Mouse (Mus musculus): ENCODE measurements around the gene Slc4a3.
A peak's percentile ranks its signal among the peaks of the same experiment; 100 is the strongest.

Slc4a3 gene

GRCm38 (mm10) chr1:75545965-75546956, at the start of gene Slc4a3:
TSS of gene Slc4a3 (plus strand) at chr1:75546266.
- peak; percentile 75 to 83 for DNase-seq

GRCm38 (mm10) chr1:75498897-75499296, 47.2 kb upstream of the Slc4a3 start:
- DNase-seq, result no peak

DNA sequence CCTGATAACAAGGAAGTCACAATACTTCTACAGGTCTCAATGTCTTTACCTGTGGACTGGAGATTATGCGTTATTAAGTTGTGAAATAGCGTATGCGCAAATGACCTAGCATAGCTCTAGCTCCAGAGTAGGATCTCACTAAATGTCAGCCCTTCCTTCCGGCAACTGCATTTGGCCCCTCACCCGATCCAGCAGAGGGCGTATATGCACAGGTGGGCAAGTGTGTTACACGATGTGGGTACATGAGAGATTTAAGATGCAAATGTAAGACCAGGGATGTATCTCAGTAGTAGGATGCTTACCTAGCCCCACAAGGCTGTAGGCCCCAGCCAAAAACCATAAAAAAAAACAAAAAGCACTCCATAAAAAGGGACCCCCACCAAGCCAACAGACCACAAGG, 46.6 kb upstream of the Slc4a3 start:
- DNase-seq, result no peak

- DNase-seq, result no peak
Measured at GRCm38 (mm10) chr1:75501905-75502304, 44.2 kb upstream of the Slc4a3 start.

DNA sequence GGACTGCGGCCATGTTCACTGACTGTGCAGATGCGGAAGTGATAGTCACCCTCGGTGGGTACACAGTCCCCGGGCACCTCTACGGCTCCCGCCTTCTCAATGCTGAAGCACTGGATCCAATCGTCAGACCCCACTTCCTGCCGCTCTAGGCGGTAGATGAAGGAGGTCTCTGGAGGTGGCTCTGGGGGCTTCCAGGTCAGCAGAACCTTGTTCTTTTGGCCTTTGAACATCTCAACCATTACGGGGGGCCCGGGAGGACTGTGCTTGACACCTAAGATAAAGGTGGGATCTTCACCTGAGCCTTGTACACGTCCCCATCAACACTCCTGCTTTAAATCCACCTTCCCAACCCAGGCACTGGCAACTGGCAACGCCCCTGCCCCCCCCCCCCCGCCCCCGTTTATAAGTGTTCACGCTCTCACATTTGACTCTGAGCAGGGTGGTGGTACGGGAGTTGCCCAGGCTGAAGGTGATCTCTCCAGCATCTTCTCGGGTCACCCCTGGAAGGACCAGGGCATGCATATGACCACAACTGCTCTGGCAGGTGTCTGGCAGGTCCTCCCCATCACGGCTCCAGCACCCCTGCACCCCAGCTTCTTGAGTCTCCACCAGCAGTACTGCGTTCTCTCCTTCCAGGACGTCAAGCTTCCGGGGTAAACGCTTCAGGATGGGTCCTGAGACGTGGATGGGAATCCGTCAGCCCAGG, 43.0 kb upstream of the Slc4a3 start:
- DNase-seq, result no peak

DNA sequence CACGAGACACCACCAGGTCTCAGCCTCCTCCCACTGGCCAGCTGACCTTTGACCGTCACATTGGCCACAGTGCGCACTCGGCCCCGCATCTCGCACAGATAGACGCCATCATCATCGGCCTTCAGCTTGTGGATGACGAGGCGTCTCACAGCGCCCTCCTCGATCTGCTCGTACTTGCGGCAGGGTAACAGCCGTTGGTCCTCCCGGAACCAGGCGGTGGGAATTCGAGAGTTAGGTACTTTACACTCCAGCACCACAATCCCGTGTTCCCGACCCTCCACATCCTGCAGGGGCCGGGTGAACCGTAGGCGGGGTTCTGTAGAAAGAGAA, 42.5 kb upstream of the Slc4a3 start:
- DNase-seq, result no peak

GRCm38 (mm10) chr1:75504256-75505045, 41.6 kb upstream of the Slc4a3 start:
- no peak for DNase-seq

DNA sequence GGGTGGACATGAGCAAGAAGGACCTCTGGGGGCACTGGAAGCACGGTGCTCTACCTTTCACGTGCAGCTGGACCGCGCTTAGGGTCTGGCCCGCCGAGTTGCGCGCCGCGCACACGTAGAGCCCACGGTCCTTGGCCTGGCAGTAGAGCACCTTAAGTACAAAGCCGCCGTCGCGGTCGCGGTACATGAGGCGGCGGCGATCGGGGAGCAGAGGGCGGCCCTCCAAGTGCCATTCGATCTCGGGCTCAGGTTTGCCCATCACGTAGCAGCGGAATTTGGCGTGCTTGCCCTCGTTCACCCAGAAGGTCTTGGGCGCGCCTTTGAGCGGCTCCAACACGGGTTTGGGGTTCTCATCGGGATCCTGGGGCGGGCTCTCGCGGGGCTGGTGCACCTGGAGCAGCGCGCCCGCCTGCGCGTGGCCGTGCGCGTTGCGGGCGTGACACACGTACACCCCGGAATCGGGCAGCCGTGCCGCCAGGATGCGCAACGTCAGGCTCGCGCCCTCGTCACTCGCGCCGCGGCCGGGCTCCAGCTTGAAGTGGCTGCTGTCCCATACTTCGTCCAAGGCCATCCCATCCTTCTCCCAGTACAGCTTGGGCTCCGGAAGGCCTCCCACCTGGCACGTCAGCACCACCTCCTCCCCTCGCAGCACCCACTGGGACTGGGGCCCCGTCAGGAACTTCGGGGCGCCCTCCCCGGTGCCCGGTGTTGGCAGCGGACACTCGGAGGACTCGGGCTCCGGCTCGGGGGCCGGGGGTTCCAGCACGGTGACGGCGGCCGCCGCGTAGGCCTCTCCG, 40.7 kb upstream of the Slc4a3 start:
- peak; percentile 71 to 81 for DNase-seq

GRCm38 (mm10) chr1:75505956-75506831, 39.9 kb upstream of the Slc4a3 start, which contains the start of gene Obsl1:
TSS of gene Obsl1 (minus strand) at chr1:75506452.
- DNase-seq, result peak; percentile 86 to 92

- no peak for DNase-seq
Measured at GRCm38 (mm10) chr1:75507006-75507405, 39.1 kb upstream of the Slc4a3 start, which contains the start of gene Inha. TSS of gene Inha (plus strand) at chr1:75507077.

DNA sequence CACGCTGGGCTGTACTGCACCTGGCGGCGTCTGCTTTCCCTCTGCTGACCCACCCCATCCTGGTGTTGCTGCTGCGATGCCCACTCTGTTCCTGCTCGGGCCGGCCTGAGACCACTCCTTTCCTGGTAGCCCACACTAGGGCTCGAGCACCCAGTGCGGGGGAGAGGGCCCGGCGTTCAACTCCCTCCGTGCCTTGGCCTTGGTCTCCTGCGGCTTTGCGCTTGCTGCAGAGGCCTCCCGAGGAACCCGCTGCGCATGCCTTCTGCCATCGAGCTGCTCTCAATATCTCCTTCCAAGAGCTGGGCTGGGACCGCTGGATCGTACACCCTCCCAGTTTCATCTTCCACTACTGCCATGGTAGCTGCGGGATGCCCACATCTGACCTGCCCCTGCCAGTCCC, 36.5 kb upstream of the Slc4a3 start:
- DNase-seq, result no peak

DNA sequence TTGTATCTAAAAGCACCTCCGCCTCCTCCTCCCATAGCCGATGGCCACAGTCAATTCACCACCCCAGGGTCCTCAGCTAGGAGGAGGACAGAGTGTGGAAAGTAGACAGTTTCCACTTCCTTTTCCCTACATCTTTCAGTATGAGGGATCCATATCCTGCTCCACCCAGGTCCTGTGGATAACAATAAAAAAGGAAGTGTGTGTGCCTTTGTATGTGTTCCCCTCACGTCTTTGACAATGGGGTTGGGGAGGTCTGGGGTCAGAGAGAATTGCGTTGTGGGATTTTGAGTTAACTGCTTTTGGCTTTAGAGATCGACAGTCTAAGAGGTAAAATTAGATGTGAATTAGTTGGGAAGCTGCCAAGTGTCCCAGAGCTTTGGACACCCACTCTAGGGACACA, 35.9 kb upstream of the Slc4a3 start:
- DNase-seq, result no peak

- DNase-seq, result peak in 1 of 2 experiments; percentile 46
Measured at GRCm38 (mm10) chr1:75511437-75512210, 34.4 kb upstream of the Slc4a3 start.

DNA sequence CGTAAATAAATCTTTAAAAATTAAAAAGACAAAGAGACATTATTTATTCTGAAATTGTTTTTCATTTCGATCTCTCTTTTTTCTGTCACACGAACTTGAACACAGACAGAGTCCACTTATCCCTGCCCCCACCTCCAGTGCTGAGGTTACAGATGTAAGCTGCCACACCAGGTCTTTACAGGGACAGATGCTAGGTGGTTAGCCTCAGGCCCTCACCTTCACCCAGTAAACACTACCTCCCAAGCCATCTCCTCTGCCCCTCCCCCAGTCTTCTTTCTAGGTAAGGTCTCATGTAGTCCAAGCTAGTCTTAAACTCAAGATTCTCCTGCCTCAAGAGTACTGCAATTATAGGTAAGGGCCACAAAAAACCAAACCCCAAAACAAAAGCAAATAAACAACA, 33.5 kb upstream of the Slc4a3 start:
- DNase-seq, result no peak

DNA sequence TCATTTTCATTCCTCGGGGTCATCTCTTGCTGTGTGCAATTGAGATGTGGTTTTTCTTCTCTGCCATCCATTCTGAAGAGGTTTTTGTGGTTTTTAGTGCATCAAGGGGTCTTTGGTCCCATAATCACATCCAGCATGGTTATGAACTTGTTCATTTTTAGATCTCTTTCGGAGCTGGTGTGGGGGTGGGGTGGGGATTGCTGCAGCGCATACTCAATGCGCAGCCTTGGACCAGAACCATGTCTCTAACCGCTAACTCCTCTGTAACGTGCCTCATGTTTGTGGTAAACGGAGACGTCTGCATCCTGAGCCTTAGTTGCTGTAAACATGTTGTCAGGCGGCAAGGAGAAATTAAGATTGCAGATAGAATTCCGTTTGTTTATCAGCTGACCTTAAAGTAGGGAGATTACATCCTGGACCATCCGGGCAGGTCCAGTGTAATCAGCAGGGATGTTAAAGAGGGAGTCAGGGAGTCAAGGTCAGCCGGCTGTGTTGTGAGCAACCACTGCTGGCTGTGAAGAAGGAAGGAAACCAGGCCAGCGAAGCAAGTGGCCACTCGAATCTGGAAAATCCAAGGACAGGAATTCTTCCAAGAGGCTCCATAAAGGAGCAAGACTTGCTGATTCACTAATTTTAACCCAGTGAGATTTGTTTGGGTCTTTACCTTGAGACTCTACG, 29.2 kb upstream of the Slc4a3 start:
- DNase-seq, result no peak

- DNase-seq, result peak in 1 of 2 experiments; percentile 33
Measured at GRCm38 (mm10) chr1:75517984-75518383, 28.1 kb upstream of the Slc4a3 start.

- DNase-seq, result no peak
Measured at GRCm38 (mm10) chr1:75518427-75518826, 27.6 kb upstream of the Slc4a3 start.

GRCm38 (mm10) chr1:75519576-75519975, 26.5 kb upstream of the Slc4a3 start:
- peak in 1 of 2 experiments; percentile 43 for DNase-seq

GRCm38 (mm10) chr1:75521321-75522031, 24.6 kb upstream of the Slc4a3 start, which contains the start of gene Stk11ip:
TSS of gene Stk11ip (plus strand) at chr1:75521529.
- DNase-seq, result peak; percentile 95 to 97
